Mouse (Mus musculus) heart, postnatal 0 days (tissue): Measurements from ENCODE around the gene Ipo7.

Source experiments
- CTCF ChIP-seq: IDR thresholded peaks from 2 replicates; pipeline ENCODE4 v1.5.1; 2016; ENCODE audit warnings: antibody characterized with exemption, control low read depth, low read depth
- EP300 ChIP-seq: IDR thresholded peaks from 2 replicates; pipeline ENCODE4 v1.6.1; 2016; ENCODE audit warnings: antibody characterized with exemption, low read depth

DNA sequence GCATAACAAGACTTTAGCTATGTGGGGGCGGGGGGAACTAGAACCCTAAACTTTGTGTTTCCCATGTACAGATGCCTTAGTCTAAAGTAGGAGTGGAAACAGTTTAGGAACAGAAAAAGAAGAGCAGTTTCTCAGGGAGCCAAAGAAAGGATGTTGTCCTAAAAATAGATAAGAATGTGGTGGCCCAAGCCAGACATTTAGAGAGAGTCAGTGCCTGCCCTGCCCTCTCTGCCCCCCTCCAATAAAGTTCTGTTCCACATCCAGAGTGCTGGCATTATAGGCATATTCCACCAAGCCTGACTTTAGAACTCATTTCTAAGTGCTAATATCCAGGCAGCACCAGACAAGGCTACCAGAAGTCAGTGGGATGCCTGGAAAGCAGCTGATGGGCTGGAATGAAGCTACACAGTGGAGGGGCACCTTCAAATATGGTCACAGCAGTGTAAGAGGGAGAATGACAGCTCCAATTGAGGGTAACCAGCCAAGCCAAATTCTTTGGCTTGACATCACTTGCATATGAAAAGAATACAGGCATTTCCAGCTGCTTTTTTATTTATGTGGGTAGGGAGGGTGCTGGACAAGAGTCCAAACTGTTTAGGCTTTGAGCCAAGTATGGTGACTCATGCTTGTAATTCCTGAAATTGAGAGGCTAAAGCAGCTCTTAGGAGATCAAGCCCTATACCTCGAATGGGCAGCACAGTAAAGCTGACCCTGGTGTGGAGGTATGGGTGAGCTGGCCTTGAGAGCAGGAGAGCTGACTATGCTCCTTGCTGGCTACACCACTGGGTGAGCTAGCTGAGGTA is 24.7 kb upstream of the Ipo7 start:
- peak; percentile 76 for TF ChIP-seq EP300
- TF ChIP-seq CTCF: no peak
